Mouse (Mus musculus) liver, embryonic 11.5 days (tissue): ENCODE results near the gene Trpc4ap. TPM values are rescaled to one million over a fixed set of nuclear protein-coding genes. Genes with fewer than 3 reads are reported as not detected.

Experiments used
- ATAC-seq: fragments of 200-750 bp; cut with Nextera tagmentation; replicated peaks from 2 replicates; pipeline ENCODE4 v1.8.0; 2017; ENCODE audit warnings: moderate number of reproducible peaks, mild to moderate bottlenecking, moderate TSS enrichment, moderate library complexity; ENCODE audit not compliant: low FRiP score
- DNase-seq: peaks from one replicate; pipeline ENCODE4 v3.0.0-alpha.2; 2017; ENCODE audit warnings: low spot score
- H3K27ac ChIP-seq: fragments of 300-500 bp; sonication (generic); 2 replicates; pipeline ENCODE4 v1.5.1; 2014; ENCODE audit warnings: mild to moderate bottlenecking, low read depth, low read length, control low read depth
- H3K27me3 ChIP-seq: fragments of 300-500 bp; sonication (generic); replicated peaks from 2 replicates; pipeline ENCODE4 v1.6.1; 2014; ENCODE audit warnings: low read length, mixed read lengths; ENCODE audit not compliant: control insufficient read depth, insufficient read depth
- H3K36me3 ChIP-seq: fragments of 300-500 bp; sonication (generic); 2 replicates; pipeline ENCODE4 v1.6.1; 2014; ENCODE audit warnings: mild to moderate bottlenecking, low read length, moderate library complexity, mixed read lengths; ENCODE audit not compliant: control insufficient read depth, insufficient read depth
- H3K4me1 ChIP-seq: fragments of 300-500 bp; sonication (generic); replicated peaks from 2 replicates; pipeline ENCODE4 v1.6.1; 2014; ENCODE audit warnings: low read length, mixed read lengths; ENCODE audit not compliant: control insufficient read depth, insufficient read depth
- H3K4me2 ChIP-seq: fragments of 300-500 bp; sonication (generic); 2 replicates; pipeline ENCODE4 v1.6.1; 2014; ENCODE audit warnings: mild to moderate bottlenecking, control low read depth, moderate library complexity
- H3K4me3 ChIP-seq: fragments of 300-500 bp; sonication (generic); 2 replicates; pipeline ENCODE4 v1.5.1; 2014; ENCODE audit warnings: low read depth, low read length, control low read depth
- H3K9ac ChIP-seq: fragments of 300-500 bp; sonication (generic); 2 replicates; pipeline ENCODE4 v1.6.1; 2014; ENCODE audit warnings: low read depth, low read length, control low read depth
- H3K9me3 ChIP-seq: fragments of 300-500 bp; sonication (generic); 2 replicates; pipeline ENCODE4 v1.6.1; 2016; ENCODE audit warnings: low read length, inconsistent platforms, mixed read lengths; ENCODE audit not compliant: control insufficient read depth
- WGBS: fragments of 180-500 bp; shearing (Covaris S2); extraction: QIAGEN DNeasy Blood & Tissue Kit; methylation state at CpG from one replicate; pipeline ENCODE4 v1.1.7; 2014; 5-methylcytosine and 5-hydroxymethylcytosine counted together
- polyA plus RNA-seq: library from polyadenylated mRNA; unstranded; fragments of >200 nt; fragmentation: Nextera tagmentation; extraction: Ambion mirVana; gene quantifications from 2 replicates; pipeline ENCODE4 v1.2.1, GENCODE M21; 2014

Trpc4ap gene
- polyA plus RNA-seq, 1 experiment from 2014 or later, result 103 TPM

- Histone ChIP-seq H3K27me3 (no peaks in the 10 kb centered on the region), H3K36me3 (0 out of 2 replicates have a peak, but pooled peaks cover 2% of the 10 kb centered on the region), H3K9ac (no peak overlapping the region), H3K4me3 (no peak overlapping the region), H3K9me3 (no peaks in the 10 kb centered on the region), H3K4me2 (no peak overlapping the region), H3K4me1 (peaks cover 3% of the 10 kb centered on the region; the same call in 1 of the 2 replicates), H3K27ac (no peak overlapping the region)
- ATAC-seq (no peak), DNase-seq (no peak)
- WGBS, result 75% methylated on average over 7 of the region's 7 CpGs
These were observed 34.1 kb upstream of the Trpc4ap start for GRCm38 (mm10) chr2:155726302-155726701.

- no peak overlapping the region for H3K27ac ChIP-seq
- H3K4me2 ChIP-seq, result no peak overlapping the region
- ATAC-seq (no peak), DNase-seq (no peak)
- no peaks in the 10 kb centered on the region for H3K9me3 ChIP-seq
- no peak overlapping the region for H3K9ac ChIP-seq
- peaks cover 3% of the 10 kb centered on the region; the same call in 1 of the 2 replicates for H3K4me1 ChIP-seq
- H3K36me3 ChIP-seq, result 0 out of 2 replicates have a peak, but pooled peaks cover 2% of the 10 kb centered on the region
- 70% methylated on average over 6 of the region's 6 CpGs for WGBS
- H3K4me3 ChIP-seq, result no peak overlapping the region
- H3K27me3 ChIP-seq, result no peaks in the 10 kb centered on the region
These were observed 32.3 kb upstream of the Trpc4ap start for GRCm38 (mm10) chr2:155724526-155724925.

- Histone ChIP-seq H3K9me3 (no peaks in the 10 kb centered on the region), H3K4me2 (no peak overlapping the region), H3K4me1 (peaks cover 3% of the 10 kb centered on the region; the same call in 1 of the 2 replicates), H3K27ac (no peak overlapping the region), H3K27me3 (no peaks in the 10 kb centered on the region), H3K4me3 (no peak overlapping the region), H3K36me3 (0 out of 2 replicates have a peak, but pooled peaks cover 2% of the 10 kb centered on the region), H3K9ac (no peak overlapping the region)
- no peak for DNase-seq
- 59% methylated on average over 5 of the region's 5 CpGs for whole genome bisulfite sequencing
- ATAC-seq, result no peak
These were observed 31.9 kb upstream of the Trpc4ap start for GRCm38 (mm10) chr2:155724036-155724435.

- H3K9ac ChIP-seq, result no peak overlapping the region
- no peak overlapping the region for H3K4me3 ChIP-seq
- H3K4me2 ChIP-seq, result no peak overlapping the region
- no peaks in the 10 kb centered on the region for H3K4me1 ChIP-seq
- no peaks in the 10 kb centered on the region for H3K27me3 ChIP-seq
- WGBS, result 71% methylated on average over 5 of the region's 5 CpGs
- H3K36me3 ChIP-seq, result 0 out of 2 replicates have a peak, but pooled peaks cover 1% of the 10 kb centered on the region
- DNase-seq, result no peak
- no peak for ATAC-seq
- no peaks in the 10 kb centered on the region for H3K9me3 ChIP-seq
- no peak overlapping the region for H3K27ac ChIP-seq
These were observed 28.4 kb upstream of the Trpc4ap start for GRCm38 (mm10) chr2:155720585-155720984.

- H3K27me3 ChIP-seq, result no peaks in the 10 kb centered on the region
- no peaks in the 10 kb centered on the region for H3K9me3 ChIP-seq
- H3K36me3 ChIP-seq, result no peaks in the 10 kb centered on the region
- H3K4me3 ChIP-seq, result no peak overlapping the region
- ATAC-seq, result no peak
- no peak for DNase-seq
- no peak overlapping the region for H3K9ac ChIP-seq
- H3K27ac ChIP-seq, result no peak overlapping the region
- no peaks in the 10 kb centered on the region for H3K4me1 ChIP-seq
- H3K4me2 ChIP-seq, result no peak overlapping the region
- 86% methylated on average over 12 of the region's 12 CpGs for WGBS
These were observed 25.2 kb upstream of the Trpc4ap start for GRCm38 (mm10) chr2:155717082-155717990.

GRCm38 (mm10) chr2:155710557-155710956 is 18.4 kb upstream of the Trpc4ap start:
- no peak overlapping the region for H3K4me2 ChIP-seq
- 76% methylated on average over 11 of the region's 11 CpGs for WGBS
- H3K27me3 ChIP-seq, result no peaks in the 10 kb centered on the region
- H3K9me3 ChIP-seq, result no peaks in the 10 kb centered on the region
- no peak overlapping the region for H3K27ac ChIP-seq
- ATAC-seq, result no peak
- no peak for DNase-seq
- H3K4me3 ChIP-seq, result no peak overlapping the region
- peaks cover 6% of the 10 kb centered on the region for H3K36me3 ChIP-seq
- no peak overlapping the region for H3K9ac ChIP-seq
- H3K4me1 ChIP-seq, result no peaks in the 10 kb centered on the region

GRCm38 (mm10) chr2:155707251-155707650 is 15.1 kb upstream of the Trpc4ap start:
- Histone ChIP-seq H3K9ac (no peak overlapping the region), H3K27me3 (no peaks in the 10 kb centered on the region), H3K36me3 (peaks cover 12% of the 10 kb centered on the region), H3K4me3 (no peak overlapping the region), H3K4me2 (no peak overlapping the region), H3K9me3 (no peaks in the 10 kb centered on the region), H3K27ac (no peak overlapping the region), H3K4me1 (no peaks in the 10 kb centered on the region)
- ATAC-seq (no peak), DNase-seq (no peak)
- 90% methylated on average over 4 of the region's 4 CpGs for WGBS

- ATAC-seq (no peak), DNase-seq (no peak)
- Histone ChIP-seq H3K9ac (no peak overlapping the region), H3K4me2 (no peak overlapping the region), H3K4me1 (no peaks in the 10 kb centered on the region), H3K9me3 (no peaks in the 10 kb centered on the region), H3K4me3 (no peak overlapping the region), H3K36me3 (peaks cover 13% of the 10 kb centered on the region), H3K27ac (no peak overlapping the region), H3K27me3 (no peaks in the 10 kb centered on the region)
- WGBS, result 76% methylated on average over 4 of the region's 4 CpGs
These were observed 11.4 kb upstream of the Trpc4ap start for GRCm38 (mm10) chr2:155703630-155704029.
